Mouse (Mus musculus) small intestine, adult 2 months (tissue): ENCODE results near the gene Gm20388. TPM values are rescaled to one million over a fixed set of nuclear protein-coding genes. Genes with fewer than 3 reads are reported as not detected.

Experiments
- H3K27ac ChIP-seq: fragments of 200-500 bp; 2 replicates; pipeline ENCODE4 v1.5.1; 2012; ENCODE audit warnings: low read depth, low read length, control low read depth, inconsistent platforms; ENCODE audit not compliant: insufficient read depth
- H3K27me3 ChIP-seq: fragments of 200-500 bp; 2 replicates; pipeline ENCODE4 v1.6.1; 2012; ENCODE audit warnings: mild to moderate bottlenecking, moderate library complexity, low read length, inconsistent platforms; ENCODE audit not compliant: control insufficient read depth, insufficient read depth
- H3K36me3 ChIP-seq: fragments of 200-500 bp; 2 replicates; pipeline ENCODE4 v1.6.1; 2012; ENCODE audit warnings: mild to moderate bottlenecking, low read length, control low read depth, inconsistent platforms; ENCODE audit not compliant: control insufficient read depth, insufficient read depth
- H3K4me1 ChIP-seq: fragments of 200-500 bp; 2 replicates; pipeline ENCODE4 v1.6.1; 2012; ENCODE audit warnings: low read length, inconsistent platforms, mixed read lengths; ENCODE audit not compliant: control insufficient read depth, insufficient read depth, insufficient read length
- H3K4me3 ChIP-seq: fragments of 200-500 bp; 2 replicates; pipeline ENCODE4 v1.5.1; 2012; ENCODE audit warnings: low read depth, mild to moderate bottlenecking, control low read depth, inconsistent platforms, low read length, moderate library complexity
- CTCF ChIP-seq: fragments of 200-500 bp; IDR thresholded peaks from 2 replicates; pipeline ENCODE4 v1.5.1; 2012; ENCODE audit warnings: low read depth, mild to moderate bottlenecking, control low read depth, inconsistent platforms, low read length, moderate library complexity, mixed read lengths; ENCODE audit not compliant: insufficient replicate concordance, insufficient read length; ENCODE audit errors: extremely low read depth
- POLR2A ChIP-seq: fragments of 200-500 bp; IDR thresholded peaks from 2 replicates; pipeline ENCODE4 v1.6.1; 2012; ENCODE audit warnings: low read depth, mild to moderate bottlenecking, control low read depth, inconsistent platforms, low read length, moderate library complexity
- WGBS: fragments of 180-500 bp; shearing (Covaris S2); methylation state at CpG from one replicate; pipeline ENCODE4 v1.1.7; 2018; 5-methylcytosine and 5-hydroxymethylcytosine counted together
- polyA plus RNA-seq: library from polyadenylated mRNA; depleted of rRNA; stranded (reverse); fragments of >200 nt; gene quantifications from 2 replicates; pipeline ENCODE4 v1.2.3, GENCODE M21; 2012

The Gm20388 gene
- polyA plus RNA-seq, 1 experiment = 37.3 TPM

- Histone ChIP-seq H3K27ac (no peak overlapping the region), H3K4me1 (no peaks in the 10 kb centered on the region), H3K4me3 (no peak overlapping the region), H3K27me3 (no peaks in the 10 kb centered on the region), H3K36me3 (peaks cover 8% of the 10 kb centered on the region; the same call in 1 of the 2 replicates)
- WGBS = 75% methylated on average over 4 of the region's 4 CpGs
- no peak for TF ChIP-seq CTCF
- no peak for TF ChIP-seq POLR2A
Observed at GRCm38 (mm10) chr8:122596031-122596430, 2685.4 kb downstream of the Gm20388 start.

- 95% methylated on average over 9 of the region's 9 CpGs for WGBS
- Histone ChIP-seq H3K36me3 (peaks cover 7% of the 10 kb centered on the region; the same call in 1 of the 2 replicates), H3K27ac (no peak overlapping the region), H3K27me3 (no peaks in the 10 kb centered on the region), H3K4me3 (no peak overlapping the region), H3K4me1 (no peaks in the 10 kb centered on the region)
- TF ChIP-seq POLR2A = no peak
- no peak for TF ChIP-seq CTCF
Observed at GRCm38 (mm10) chr8:122600666-122601065, 2690.0 kb downstream of the Gm20388 start.

GRCm38 (mm10) chr8:122604640-122605039 lies 2694.0 kb downstream of the Gm20388 start:
- H3K4me1 ChIP-seq = no peaks in the 10 kb centered on the region
- WGBS = 59% methylated on average over 1 of the region's 1 CpGs
- no peaks in the 10 kb centered on the region for H3K27me3 ChIP-seq
- H3K27ac ChIP-seq = no peak overlapping the region; the same call in 1 of the 2 replicates
- peaks cover 4% of the 10 kb centered on the region; the same call in 1 of the 2 replicates for H3K36me3 ChIP-seq
- no peak for TF ChIP-seq POLR2A
- no peak for TF ChIP-seq CTCF
- H3K4me3 ChIP-seq = no peak overlapping the region

- 86% methylated on average over 4 of the region's 4 CpGs for WGBS
- H3K4me3 ChIP-seq = no peak overlapping the region
Observed at GRCm38 (mm10) chr8:122605367-122605766, 2694.7 kb downstream of the Gm20388 start.

DNA sequence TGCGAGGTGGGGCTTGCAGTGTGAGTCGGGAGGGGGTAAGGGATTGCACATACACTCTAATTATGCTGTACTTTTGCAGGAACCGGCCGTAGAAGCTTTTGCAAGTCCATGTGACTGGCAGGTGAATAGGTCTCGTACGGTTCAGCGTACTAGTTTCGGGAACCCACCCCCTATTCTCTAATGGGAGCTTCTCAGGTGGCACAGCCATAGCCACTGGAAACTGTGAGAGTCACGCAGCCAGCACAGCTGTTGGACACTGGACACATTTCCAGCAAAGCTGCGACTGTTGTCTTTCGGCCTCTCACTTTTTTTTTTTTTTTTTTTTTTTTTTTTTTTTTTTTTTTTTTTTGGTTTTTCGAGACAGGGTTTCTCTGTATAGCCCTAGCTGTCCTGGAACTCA lies 2696.2 kb downstream of the Gm20388 start:
- TF ChIP-seq CTCF (no peak), POLR2A (no peak)
- H3K4me3 ChIP-seq = no peak overlapping the region
- WGBS = 88% methylated on average over 11 of the region's 12 CpGs
- no peaks in the 10 kb centered on the region for H3K27me3 ChIP-seq
- no peaks in the 10 kb centered on the region for H3K4me1 ChIP-seq
- H3K27ac ChIP-seq = no peak overlapping the region
- no peaks in the 10 kb centered on the region for H3K36me3 ChIP-seq

More at GRCm38 (mm10) chr8:122605367-122605766, 2694.7 kb downstream of the Gm20388 start:
- Histone ChIP-seq H3K36me3 (peaks cover 4% of the 10 kb centered on the region; the same call in 1 of the 2 replicates), H3K27me3 (no peaks in the 10 kb centered on the region), H3K4me1 (no peaks in the 10 kb centered on the region), H3K27ac (no peak overlapping the region)
- no peak for TF ChIP-seq POLR2A

DNA sequence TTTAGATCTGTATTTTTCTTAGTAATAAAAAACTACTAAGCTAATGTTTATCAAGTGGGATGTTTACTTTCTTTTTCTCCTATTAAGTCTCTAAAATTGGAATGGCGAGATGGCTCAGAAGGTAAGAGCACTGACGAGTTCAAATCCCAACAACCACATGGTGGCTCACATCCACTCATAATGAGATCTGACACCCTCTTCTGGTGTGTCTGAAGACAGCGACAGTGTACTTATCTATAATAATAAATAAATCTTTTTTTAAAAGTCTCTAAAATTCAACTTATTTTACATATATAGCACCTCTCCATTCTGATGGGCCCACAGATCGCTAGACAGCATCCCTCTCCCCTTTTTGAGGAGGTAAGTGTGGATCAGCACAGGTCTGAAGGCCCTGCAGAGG lies 2699.6 kb downstream of the Gm20388 start:
- no peak for TF ChIP-seq CTCF
- TF ChIP-seq POLR2A = no peak
- Histone ChIP-seq H3K27me3 (no peaks in the 10 kb centered on the region), H3K4me3 (no peak overlapping the region), H3K36me3 (peaks cover 2% of the 10 kb centered on the region), H3K4me1 (peaks cover 11% of the 10 kb centered on the region; the same call in 1 of the 2 replicates), H3K27ac (no peak overlapping the region)
- WGBS = 54% methylated on average over 4 of the region's 4 CpGs

DNA sequence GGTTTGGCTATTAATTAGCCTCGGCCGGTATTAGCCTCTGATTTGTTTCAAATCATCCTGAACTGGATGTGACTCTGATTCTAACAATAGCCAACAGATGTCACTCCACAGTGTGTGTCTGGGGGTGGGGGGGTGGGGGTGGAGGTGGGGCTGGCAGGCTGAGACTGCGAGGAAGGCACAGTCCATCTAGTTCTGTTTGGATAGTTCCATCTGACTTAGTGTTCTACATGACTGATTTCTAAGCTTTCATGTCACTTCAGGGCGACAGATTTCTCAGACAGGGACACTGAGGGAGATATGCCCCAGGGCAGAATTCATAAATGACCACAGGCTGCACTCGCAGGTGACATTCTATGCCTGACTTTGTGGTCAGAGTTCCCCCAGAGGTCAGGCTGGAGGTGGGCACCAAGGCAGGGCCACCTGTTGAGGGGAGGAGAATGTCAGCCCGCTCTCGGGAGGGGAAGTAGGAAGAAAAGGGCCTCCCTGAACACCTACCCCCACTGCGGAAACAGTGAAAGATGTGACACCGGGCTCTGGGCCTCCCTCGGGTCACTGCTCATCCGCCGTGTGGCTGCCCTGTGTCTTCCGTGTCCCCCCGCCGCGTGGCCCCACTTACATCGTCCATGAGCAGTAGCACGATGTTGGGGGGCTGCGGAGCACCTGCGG lies 2700.1 kb downstream of the Gm20388 start:
- Histone ChIP-seq H3K27me3 (no peaks in the 10 kb centered on the region), H3K4me3 (peak overlapping the region; percentile 80), H3K27ac (peak overlapping the region; percentile 78), H3K36me3 (peaks cover 2% of the 10 kb centered on the region), H3K4me1 (peaks cover 11% of the 10 kb centered on the region; the same call in 1 of the 2 replicates)
- 3% methylated on average over 20 of the region's 20 CpGs for WGBS
- TF ChIP-seq CTCF (no peak), POLR2A (no peak)
